Mouse (Mus musculus) heart, postnatal 0 days (tissue): ENCODE results near the gene Lrrc55. TPM values are rescaled to one million over a fixed set of nuclear protein-coding genes. Genes with fewer than 3 reads are reported as not detected.

Experiments used
- ATAC-seq: fragments of 200-750 bp; cut with Nextera tagmentation; 2 replicates; pipeline ENCODE4 v1.8.0; 2017; ENCODE audit warnings: low read depth, moderate number of reproducible peaks, moderate library complexity; ENCODE audit not compliant: insufficient read depth
- DNase-seq: peaks from one replicate; pipeline ENCODE4 v3.0.0-alpha.2; 2016; ENCODE audit warnings: low spot score
- H3K27ac ChIP-seq: fragments of 300-500 bp; sonication (generic); 2 replicates; pipeline ENCODE4 v1.5.1; 2014; ENCODE audit warnings: low read depth, mild to moderate bottlenecking
- H3K27me3 ChIP-seq: fragments of 300-500 bp; sonication (generic); 2 replicates; pipeline ENCODE4 v1.6.1; 2014; ENCODE audit warnings: low read length, mixed read lengths; ENCODE audit not compliant: control insufficient read depth, insufficient read depth
- H3K36me3 ChIP-seq: fragments of 300-500 bp; sonication (generic); replicated peaks from 2 replicates; pipeline ENCODE4 v1.6.1; 2014; ENCODE audit warnings: low read length, mixed read lengths; ENCODE audit not compliant: control insufficient read depth, insufficient read depth
- H3K4me1 ChIP-seq: fragments of 300-500 bp; sonication (generic); 2 replicates; pipeline ENCODE4 v1.6.1; 2014; ENCODE audit warnings: antibody characterized with exemption; ENCODE audit not compliant: control insufficient read depth, insufficient read depth
- H3K4me2 ChIP-seq: fragments of 300-500 bp; sonication (generic); 2 replicates; pipeline ENCODE4 v1.6.1; 2014; ENCODE audit warnings: low read depth, mild to moderate bottlenecking, low read length, moderate library complexity
- H3K4me3 ChIP-seq: fragments of 300-500 bp; sonication (generic); 2 replicates; pipeline ENCODE4 v1.5.1; 2014; ENCODE audit warnings: low read depth, low read length
- H3K9ac ChIP-seq: fragments of 300-500 bp; sonication (generic); replicated peaks from 2 replicates; pipeline ENCODE4 v1.6.1; 2014; ENCODE audit warnings: low read depth, low read length, mixed read lengths
- H3K9me3 ChIP-seq: fragments of 300-500 bp; sonication (generic); replicated peaks from 2 replicates; pipeline ENCODE4 v1.6.1; 2016; ENCODE audit warnings: low read length; ENCODE audit not compliant: control insufficient read depth
- CTCF ChIP-seq: IDR thresholded peaks from 2 replicates; pipeline ENCODE4 v1.5.1; 2016; ENCODE audit warnings: antibody characterized with exemption, control low read depth, low read depth
- EP300 ChIP-seq: IDR thresholded peaks from 2 replicates; pipeline ENCODE4 v1.6.1; 2016; ENCODE audit warnings: antibody characterized with exemption, low read depth
- WGBS: fragments of 180-500 bp; shearing (Covaris S2); extraction: QIAGEN DNeasy Blood & Tissue Kit; methylation state at CpG from one replicate; pipeline ENCODE4 v1.1.7; 2014; 5-methylcytosine and 5-hydroxymethylcytosine counted together
- polyA plus RNA-seq: library from polyadenylated mRNA; unstranded; fragments of >200 nt; fragmentation: Nextera tagmentation; extraction: Ambion mirVana; gene quantifications from 2 replicates; pipeline ENCODE4 v1.2.1, GENCODE M21; 2015
- total RNA-seq: library from RNA; depleted of rRNA; stranded (reverse); fragments of >200 nt; gene quantifications from 2 replicates; pipeline ENCODE4 v1.2.3, GENCODE M21; 2014; ENCODE audit warnings: low replicate concordance; rRNA removed

Gene Lrrc55
- total and polyA plus RNA-seq, 2 experiments from 2014 or later: 0.38 to 0.52 TPM

DNA sequence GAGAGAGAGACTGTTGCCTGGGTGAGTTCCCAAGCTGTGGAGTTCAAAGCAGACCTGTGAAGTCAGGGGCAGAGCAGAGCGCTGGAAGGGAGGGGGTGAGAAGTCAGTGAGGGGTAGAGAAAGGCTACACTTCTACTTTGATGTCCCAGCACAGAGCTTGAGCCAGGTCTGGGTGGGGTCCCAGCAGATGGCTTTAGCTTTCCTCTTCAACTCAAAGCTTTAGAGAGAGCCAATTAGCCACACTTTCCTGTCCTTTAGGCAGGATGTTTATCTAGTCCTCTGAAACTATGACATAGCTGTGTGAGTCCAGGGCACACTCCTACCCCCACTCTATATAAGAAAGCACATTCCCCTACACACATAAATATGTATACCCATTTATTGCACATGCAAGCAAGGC lies 65.3 kb downstream of the Lrrc55 start:
- Histone ChIP-seq H3K36me3 (no peaks in the 10 kb centered on the region), H3K27me3 (no peaks in the 10 kb centered on the region), H3K9me3 (no peaks in the 10 kb centered on the region), H3K4me1 (0 out of 2 replicates have a peak, but pooled peaks cover 2% of the 10 kb centered on the region), H3K27ac (peak overlapping the region; percentile 87), H3K9ac (no peak overlapping the region), H3K4me2 (no peak overlapping the region), H3K4me3 (no peak overlapping the region)
- ATAC-seq (peak; percentile 21; the same call in 1 of the 2 replicates), DNase-seq (no peak)
- 19% methylated on average over 1 of the region's 1 CpGs for WGBS
- no peak for TF ChIP-seq EP300
- TF ChIP-seq CTCF: no peak

DNA sequence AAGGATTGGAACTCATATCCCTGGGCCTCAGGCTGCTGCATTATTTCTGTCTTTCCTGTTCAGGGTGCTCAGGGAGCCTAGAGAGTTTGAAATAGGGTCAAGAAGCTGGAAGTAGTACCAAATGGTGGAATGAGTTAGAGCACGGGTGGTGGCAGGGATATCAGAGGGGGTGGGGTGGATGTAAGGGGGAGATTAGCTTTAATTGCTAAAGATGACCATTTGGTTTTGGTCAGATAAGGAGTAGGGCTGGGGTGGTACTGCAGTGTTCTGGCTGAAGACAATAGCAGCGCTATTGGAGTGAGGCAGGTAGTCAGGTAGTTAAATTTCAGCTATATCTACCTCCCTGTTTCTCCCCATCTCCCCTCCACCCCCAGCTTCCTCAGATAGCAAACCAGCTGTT lies 65.8 kb downstream of the Lrrc55 start:
- H3K4me3 ChIP-seq: no peak overlapping the region
- no peaks in the 10 kb centered on the region for H3K36me3 ChIP-seq
- H3K4me2 ChIP-seq: no peak overlapping the region
- TF ChIP-seq EP300: no peak
- no peak for TF ChIP-seq CTCF
- H3K27me3 ChIP-seq: no peaks in the 10 kb centered on the region
- H3K4me1 ChIP-seq: 0 out of 2 replicates have a peak, but pooled peaks cover 2% of the 10 kb centered on the region
- ATAC-seq (no peak), DNase-seq (no peak)
- peak overlapping the region; percentile 87 for H3K27ac ChIP-seq
- no peaks in the 10 kb centered on the region for H3K9me3 ChIP-seq
- no peak overlapping the region for H3K9ac ChIP-seq
- 36% methylated on average over 2 of the region's 2 CpGs for WGBS

DNA sequence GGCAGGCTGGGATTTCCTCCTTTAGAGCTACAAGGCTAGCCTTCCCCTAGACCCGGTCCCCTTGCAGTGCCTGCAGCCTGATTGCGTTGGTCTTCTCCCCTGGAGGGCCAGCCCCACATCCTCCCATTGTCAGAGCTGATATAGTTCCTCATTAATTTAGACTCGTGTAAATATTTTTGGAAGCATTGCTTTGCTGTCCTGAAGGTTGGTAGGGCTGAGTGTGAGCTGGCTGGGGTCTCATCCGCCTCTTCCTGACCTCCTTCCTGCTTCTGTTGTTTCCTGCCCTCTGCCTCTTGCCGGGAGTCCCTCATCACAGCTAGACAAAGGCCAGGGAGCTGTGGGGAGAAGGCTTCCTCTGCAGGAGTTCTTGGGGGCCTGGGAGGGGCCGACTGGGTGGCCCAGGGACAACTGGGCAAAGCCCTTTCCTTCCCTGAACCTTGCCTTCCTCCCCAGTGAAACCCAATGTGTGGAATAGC lies 67.5 kb downstream of the Lrrc55 start:
- 36% methylated on average over 6 of the region's 6 CpGs for WGBS
- Histone ChIP-seq H3K4me2 (no peak overlapping the region), H3K27ac (peak overlapping the region; percentile 87), H3K4me1 (0 out of 2 replicates have a peak, but pooled peaks cover 2% of the 10 kb centered on the region), H3K4me3 (no peak overlapping the region), H3K27me3 (no peaks in the 10 kb centered on the region), H3K36me3 (no peaks in the 10 kb centered on the region), H3K9me3 (no peaks in the 10 kb centered on the region), H3K9ac (no peak overlapping the region)
- no peak for TF ChIP-seq CTCF
- TF ChIP-seq EP300: 0 out of 2 replicates have a peak, but pooled peaks have one; percentile 39
- peak; percentile 83 for ATAC-seq
- DNase-seq: peak; percentile 76

- Histone ChIP-seq H3K36me3 (no peaks in the 10 kb centered on the region), H3K9me3 (no peaks in the 10 kb centered on the region), H3K9ac (no peak overlapping the region), H3K4me1 (no peaks in the 10 kb centered on the region), H3K4me2 (no peak overlapping the region), H3K4me3 (no peak overlapping the region), H3K27me3 (no peaks in the 10 kb centered on the region), H3K27ac (no peak overlapping the region)
- peak; percentile 70 for DNase-seq
- ATAC-seq: peak; percentile 77
- TF ChIP-seq EP300 (no peak), CTCF (peak; percentile 85)
- 10% methylated on average over 1 of the region's 1 CpGs for WGBS
Observed at GRCm38 (mm10) chr2:85123869-85124535, 73.0 kb downstream of the Lrrc55 start.

- no peaks in the 10 kb centered on the region for H3K9me3 ChIP-seq
- H3K36me3 ChIP-seq: no peaks in the 10 kb centered on the region
- WGBS: 25% methylated on average over 5 of the region's 5 CpGs
- DNase-seq (peak; percentile 56), ATAC-seq (no peak)
- no peak overlapping the region for H3K9ac ChIP-seq
- no peaks in the 10 kb centered on the region for H3K27me3 ChIP-seq
- no peak overlapping the region for H3K4me2 ChIP-seq
- H3K27ac ChIP-seq: no peak overlapping the region
- TF ChIP-seq CTCF: peak; percentile 82
- TF ChIP-seq EP300: no peak
- no peaks in the 10 kb centered on the region for H3K4me1 ChIP-seq
- H3K4me3 ChIP-seq: no peak overlapping the region
Observed at GRCm38 (mm10) chr2:85123187-85123868, 73.7 kb downstream of the Lrrc55 start.

Other genes with a start within 250 kb of the Lrrc55 start
- gene Prg2, start 216.7 kb downstream of the Lrrc55 start, total RNA-seq: not detected in 2 replicates
- gene Prg2, start 216.7 kb downstream of the Lrrc55 start, polyA plus RNA-seq: not detected in 2 replicates
- gene Prg3, start 209.0 kb downstream of the Lrrc55 start, total RNA-seq: not detected in 2 replicates
- gene Prg3, start 209.0 kb downstream of the Lrrc55 start, polyA plus RNA-seq: not detected in 2 replicates
- 106 and 115 TPM in 2 replicates for gene Ssrp1, start 160.0 kb downstream of the Lrrc55 start, total RNA-seq
- gene Ssrp1, start 160.0 kb downstream of the Lrrc55 start, polyA plus RNA-seq: 60.3 and 63.7 TPM in 2 replicates
- not detected in 2 replicates for gene P2rx3, start 159.7 kb downstream of the Lrrc55 start, total RNA-seq
- gene P2rx3, start 159.7 kb downstream of the Lrrc55 start, polyA plus RNA-seq: 0.21 and 0.23 TPM in 2 replicates
- gene Tnks1bp1, start 149.2 kb downstream of the Lrrc55 start, total RNA-seq: 40.5 and 69.5 TPM in 2 replicates
- 15.4 and 17.7 TPM in 2 replicates for gene Tnks1bp1, start 149.2 kb downstream of the Lrrc55 start, polyA plus RNA-seq
- gene Aplnr, start 61.0 kb downstream of the Lrrc55 start, total RNA-seq: 39.5 and 47.7 TPM in 2 replicates
- gene Aplnr, start 61.0 kb downstream of the Lrrc55 start, polyA plus RNA-seq: 54.0 and 59.0 TPM in 2 replicates
- gene Olfr987, start 142.1 kb upstream of the Lrrc55 start, total RNA-seq: not detected in 2 replicates
- not detected in 2 replicates for gene Olfr987, start 142.1 kb upstream of the Lrrc55 start, polyA plus RNA-seq
- not detected in 2 replicates for gene Olfr988, start 166.0 kb upstream of the Lrrc55 start, total RNA-seq
- not detected in 2 replicates for gene Olfr988, start 166.0 kb upstream of the Lrrc55 start, polyA plus RNA-seq
- gene Olfr992, start 212.3 kb upstream of the Lrrc55 start, total RNA-seq: not detected in 2 replicates
- gene Olfr992, start 212.3 kb upstream of the Lrrc55 start, polyA plus RNA-seq: not detected in 2 replicates
- not detected in 2 replicates for gene Olfr993, start 217.7 kb upstream of the Lrrc55 start, total RNA-seq
- not detected in 2 replicates for gene Olfr993, start 217.7 kb upstream of the Lrrc55 start, polyA plus RNA-seq
- not detected in 2 replicates for gene Olfr994, start 239.3 kb upstream of the Lrrc55 start, total RNA-seq
- not detected in 2 replicates for gene Olfr994, start 239.3 kb upstream of the Lrrc55 start, polyA plus RNA-seq
- gene Olfr995, start 246.4 kb upstream of the Lrrc55 start, total RNA-seq: not detected in 2 replicates
- not detected in 2 replicates for gene Olfr995, start 246.4 kb upstream of the Lrrc55 start, polyA plus RNA-seq